In genomic region chr16:90407541-90408289, GRCm38 (mm10) we compare ENCODE assay signal across 9 mouse cellular contexts. TPM values are rescaled to one million over a fixed set of nuclear protein-coding genes. Genes with fewer than 3 reads are reported as not detected.
DNase-seq lines count a peak whose midpoint lies in the region; ATAC-seq and TF ChIP-seq lines count a peak whose summit lies in the region.
"Had no signal": no experiment of that assay in that cellular context is flagged by ENCODE, and none has a peak within 500 bp of the region (broad histone marks: within the 10 kb centered on the region; RNA-seq: fewer than 3 reads in every experiment).

No protein-coding gene starts in this region.

- no peaks in the 10 kb centered on the region for H3K36me3 ChIP-seq in C2C12 (ENCODE audit: control insufficient read depth, insufficient read depth)
- H3K36me3 ChIP-seq in forebrain, embryonic 16.5 days (ENCODE audit: control insufficient read depth, insufficient read depth), result no peaks in the 10 kb centered on the region
- peaks cover 57% of the 10 kb centered on the region for H3K36me3 ChIP-seq in midbrain, embryonic 10.5 days
- H3K36me3 ChIP-seq in intestine, postnatal 0 days (ENCODE audit: control insufficient read depth, insufficient read depth), result no peaks in the 10 kb centered on the region

- intact Hi-C loops in left cerebral cortex, postnatal 10 days (cut with DNase I), result no loop called here

- ATAC-seq in forebrain, embryonic 16.5 days, result peak; percentile 35
- no peak for ATAC-seq in intestine, postnatal 0 days

- no peak overlapping the region for H3K4me2 ChIP-seq in forebrain, embryonic 16.5 days (ENCODE audit: low read length)
- H3K4me2 ChIP-seq in intestine, postnatal 0 days (replicated peaks; ENCODE audit: low read depth), result no peak overlapping the region

- H3K27me3 ChIP-seq in C2C12 (ENCODE audit: control insufficient read depth, insufficient read depth, insufficient read length), result no peaks in the 10 kb centered on the region
- no peaks in the 10 kb centered on the region for H3K27me3 ChIP-seq in forebrain, embryonic 16.5 days (replicated peaks; ENCODE audit: control insufficient read depth, insufficient read depth, low read length)
- H3K27me3 ChIP-seq in midbrain, embryonic 10.5 days (ENCODE audit: low read depth, poor library complexity, severe bottlenecking), result no peaks in the 10 kb centered on the region
- H3K27me3 ChIP-seq in intestine, postnatal 0 days (replicated peaks; ENCODE audit: control insufficient read depth, insufficient read depth, low read length), result no peaks in the 10 kb centered on the region

- 20% methylated on average over 12 of the region's 12 CpGs for WGBS in forebrain, embryonic 16.5 days
- 40% methylated on average over 12 of the region's 12 CpGs for WGBS in midbrain, embryonic 10.5 days
- WGBS in intestine, postnatal 0 days, result 58% methylated on average over 12 of the region's 12 CpGs

- DNase-seq in cerebellum, postnatal 14 days, result peak; percentile 25 to 31
- DNase-seq in cerebellum, adult 18-20 months, result no peak
- peak; percentile 57 for DNase-seq in midbrain, embryonic 10.5 days (ENCODE audit: low spot score)
- no peak for DNase-seq in spleen, postnatal 10 days (ENCODE audit: low spot score in 2 of 2)
- no peak for DNase-seq in left cerebral cortex, postnatal 10 days (ENCODE audit: extremely low spot score in 1 of 2, low spot score in 2 of 2)
- DNase-seq: adrenal gland, adult 8-10 months had no signal

- H3K79me2 ChIP-seq in C2C12 (ENCODE audit: control insufficient read depth, insufficient read depth), result no peaks in the 10 kb centered on the region

- no peaks in the 10 kb centered on the region for H3K9me3 ChIP-seq in forebrain, embryonic 16.5 days (ENCODE audit: control insufficient read depth, low read length)
- peaks cover 4% of the 10 kb centered on the region; the same call in 1 of the 2 replicates for H3K9me3 ChIP-seq in midbrain, embryonic 10.5 days (replicated peaks)
- H3K9me3 ChIP-seq in intestine, postnatal 0 days (ENCODE audit: control insufficient read depth), result no peaks in the 10 kb centered on the region

- no peak overlapping the region; the same call in 1 of the 2 replicates for H3K9ac ChIP-seq in forebrain, embryonic 16.5 days (replicated peaks; ENCODE audit: low read depth, low read length)
- H3K9ac ChIP-seq in intestine, postnatal 0 days (ENCODE audit: low read depth, low read length), result no peak overlapping the region

- H3K4me1 ChIP-seq in forebrain, embryonic 16.5 days (replicated peaks; ENCODE audit: control insufficient read depth, insufficient read depth, low read length), result peaks cover 43% of the 10 kb centered on the region
- H3K4me1 ChIP-seq in midbrain, embryonic 10.5 days, result peaks cover 41% of the 10 kb centered on the region
- no peaks in the 10 kb centered on the region for H3K4me1 ChIP-seq in intestine, postnatal 0 days (replicated peaks; ENCODE audit: control insufficient read depth, insufficient read depth, low read length)

- no peaks in the 10 kb centered on the region for H3K79me3 ChIP-seq in C2C12 (ENCODE audit: low read depth)

- no peak for TF ChIP-seq CTCF in C2C12 (IDR thresholded peaks at IDR 0.05; ENCODE audit: control insufficient read depth, insufficient read depth, insufficient read length)
- TF ChIP-seq CTCF in intestine, postnatal 0 days (IDR thresholded peaks at IDR 0.05; ENCODE audit: low read depth), result no peak

- H3ac ChIP-seq in C2C12 (ENCODE audit: control insufficient read depth, insufficient read length, low read depth), result no peak overlapping the region

- H3K4me3 ChIP-seq in C2C12 (ENCODE audit: insufficient read depth, poor library complexity, severe bottlenecking), result no peak overlapping the region
- no peak overlapping the region for H3K4me3 ChIP-seq in forebrain, embryonic 16.5 days (replicated peaks; ENCODE audit: low read length)
- H3K4me3 ChIP-seq in midbrain, embryonic 10.5 days, result peak overlapping the region; percentile 9; the same call in 1 of the 2 replicates
- no peak overlapping the region for H3K4me3 ChIP-seq in intestine, postnatal 0 days (ENCODE audit: low read depth, low read length)

- peak overlapping the region; percentile 41 for H3K27ac ChIP-seq in forebrain, embryonic 16.5 days (ENCODE audit: low read length)
- H3K27ac ChIP-seq in midbrain, embryonic 10.5 days (replicated peaks), result peak overlapping the region; percentile 68
- no peak overlapping the region for H3K27ac ChIP-seq in intestine, postnatal 0 days (ENCODE audit: low read depth, low read length)

TF ChIP-seq in C2C12, 6 proteins besides CTCF, POLR2A, EP300 and RAD21:
- peak; percentile 37 for TF ChIP-seq MYOD1 (IDR thresholded peaks at IDR 0.05; ENCODE audit: control insufficient read depth, insufficient read length, low read depth)
- TF ChIP-seq MYOG (IDR thresholded peaks at IDR 0.05; ENCODE audit: control insufficient read depth, extremely low read depth, insufficient read length), result no peak
TF ChIP-seq in C2C12: peak in this region for 1.

RNA-seq across cellular contexts. Expression of gene Hunk, which starts 21.9 kb away (rescaled TPM):
- 0.71 TPM for polyA plus RNA-seq in C2C12 (2012; fragmentation: generic; extraction: Trizol)
- 11.2 and 11.5 TPM in 2 replicates for polyA plus RNA-seq in forebrain, embryonic 16.5 days (2015; fragmentation: Nextera tagmentation; extraction: Ambion mirVana)
- 11.8 and 11.9 TPM in 2 replicates for polyA plus RNA-seq in midbrain, embryonic 10.5 days (2016; fragmentation: Nextera tagmentation; extraction: Ambion mirVana)
- 1 to 10 TPM; 8.7 TPM for total RNA-seq in left cerebral cortex, postnatal 10 days (2021)
- 1.9 and 2.0 TPM in 2 replicates for polyA plus RNA-seq in intestine, postnatal 0 days (2015; fragmentation: Nextera tagmentation; extraction: Ambion mirVana)

Comparison
In these comparisons a context has a peak if more than half of its experiments do, and no peak if none do; other contexts are left out.
1. DNase-seq: peak in cerebellum, postnatal 14 days (2 of 2) and midbrain, embryonic 10.5 days (single experiment); none in cerebellum, adult 18-20 months (0 of 2), spleen, postnatal 10 days (0 of 2) and left cerebral cortex, postnatal 10 days (0 of 2).